Mouse (Mus musculus) megakaryocyte, adult 5-6 weeks (primary cell): ENCODE results near the gene Nedd9. TPM values are rescaled to one million over a fixed set of nuclear protein-coding genes. Genes with fewer than 3 reads are reported as not detected.
"Not testable (repeated sequence)": the region's sequence is repeated elsewhere in the genome, so short reads cannot be mapped to it uniquely, and the experiment has no call there.

ENCODE experiments used
- ATAC-seq: 2 replicates; pipeline ENCODE4 v1.8.0; 2016; ENCODE audit warnings: mild to moderate bottlenecking, inconsistent platforms; ENCODE audit not compliant: poor library complexity, severe bottlenecking
- total RNA-seq, 2 experiments: library from RNA; stranded (forward) in 1 of 2; stranded (reverse) in 1 of 2; fragments of 153-499, 151-499 nt in 1 of 2; fragments of 221-1000, 200-1000 nt in 1 of 2; gene quantifications; 2 replicates each; pipeline versions ENCODE4 v1.2.3 to v1.2.4; 2015 to 2017

Gene Nedd9
- total RNA-seq, 2 experiments from 2014 or later = 50.6 to 74.0 TPM

DNA sequence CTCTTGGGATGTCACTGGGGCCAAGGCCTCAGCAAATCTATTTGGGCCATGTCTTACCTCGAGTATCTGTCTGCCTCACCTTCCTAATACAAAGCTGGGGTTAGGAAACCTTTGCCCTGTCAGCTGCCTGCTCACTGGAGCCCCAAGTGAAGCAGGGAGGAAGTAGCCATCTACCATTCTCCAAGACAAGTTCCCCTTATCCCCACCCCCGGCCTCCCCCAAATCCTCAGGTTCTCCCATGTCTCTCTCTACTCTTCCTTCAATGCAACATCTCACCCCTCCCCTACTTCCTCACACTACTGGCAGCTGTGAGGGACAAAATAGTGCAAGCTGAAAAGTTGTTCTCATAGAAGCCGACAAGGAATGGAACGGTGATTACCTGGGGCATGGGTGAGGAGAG is 161.0 kb downstream of the Nedd9 start:
- no peak for ATAC-seq

DNA sequence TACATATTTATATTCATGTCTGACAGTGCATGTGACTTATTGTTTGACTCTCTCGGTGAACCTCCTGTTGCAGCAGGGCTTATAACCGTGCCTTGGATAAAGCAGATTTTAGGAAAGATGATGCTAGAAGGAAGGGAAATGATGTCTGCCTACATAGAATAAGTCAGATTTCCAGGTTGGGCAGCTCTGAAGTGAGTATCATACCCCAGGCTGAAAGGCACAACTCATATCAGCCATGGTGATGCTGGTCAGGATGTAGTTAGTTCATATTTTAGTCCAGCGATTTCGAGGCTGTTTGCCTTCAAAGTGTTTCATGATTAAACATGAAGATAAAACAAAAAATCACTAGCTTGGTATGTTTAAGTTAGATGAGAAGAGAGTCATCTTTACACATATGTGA is 161.8 kb downstream of the Nedd9 start:
- no peak for ATAC-seq

DNA sequence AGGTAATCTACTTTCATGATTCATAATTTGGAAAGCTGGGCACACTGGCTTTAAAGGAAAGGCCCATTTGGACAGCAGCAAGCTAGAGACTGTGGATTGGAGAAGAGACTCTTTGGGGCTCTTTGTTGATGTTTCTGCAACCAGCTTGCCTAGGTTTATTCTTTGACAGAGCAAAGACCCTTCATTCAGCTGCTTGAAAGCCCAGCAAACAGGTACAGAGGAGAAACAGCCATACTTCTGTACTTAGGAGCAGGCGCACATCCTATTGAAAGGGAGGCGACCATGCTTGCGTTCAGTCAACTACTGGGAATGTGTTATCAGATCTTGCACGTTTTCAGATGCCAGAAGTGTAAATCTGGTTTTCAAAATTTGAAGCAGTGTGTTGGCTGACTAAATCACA is 162.5 kb downstream of the Nedd9 start:
- ATAC-seq = no peak

DNA sequence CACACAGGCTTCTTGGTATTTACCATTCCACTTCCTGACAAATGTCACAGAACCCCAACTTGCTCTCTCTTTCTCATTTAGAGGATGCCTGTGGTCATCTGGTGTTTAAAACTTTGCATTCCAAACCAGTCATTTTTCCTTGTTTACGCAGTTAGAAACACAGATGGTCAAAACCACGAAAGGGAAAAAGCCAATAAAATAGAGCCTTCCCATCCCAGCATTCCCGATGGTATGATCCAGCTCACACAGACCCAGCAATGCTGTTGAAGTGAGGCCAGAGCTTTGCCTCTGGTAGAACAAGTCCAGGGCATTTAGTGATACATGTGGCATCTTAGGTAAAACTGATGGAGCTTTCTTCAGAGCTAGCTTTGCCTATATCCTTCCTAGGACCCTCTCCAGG is 165.7 kb downstream of the Nedd9 start:
- ATAC-seq = no peak

DNA sequence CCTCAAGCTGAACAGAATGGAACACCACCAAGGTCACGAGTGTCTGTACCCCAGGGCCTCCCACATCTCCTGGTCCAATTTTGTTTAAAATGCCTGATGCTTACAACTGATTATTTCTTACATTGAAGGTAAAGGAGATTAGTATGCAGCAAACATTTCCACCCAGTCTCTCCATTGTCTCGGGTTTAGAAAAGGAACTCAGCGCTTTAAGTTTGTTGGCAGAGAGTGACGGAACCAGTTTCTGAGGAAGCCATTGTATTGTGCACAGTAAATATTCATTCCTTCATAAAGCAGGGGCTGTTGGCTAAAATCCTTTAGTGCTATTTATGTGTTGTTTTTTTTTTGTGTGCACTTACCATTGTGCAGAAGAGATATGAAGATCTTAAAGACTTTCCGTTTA is 166.4 kb downstream of the Nedd9 start:
- no peak for ATAC-seq

DNA sequence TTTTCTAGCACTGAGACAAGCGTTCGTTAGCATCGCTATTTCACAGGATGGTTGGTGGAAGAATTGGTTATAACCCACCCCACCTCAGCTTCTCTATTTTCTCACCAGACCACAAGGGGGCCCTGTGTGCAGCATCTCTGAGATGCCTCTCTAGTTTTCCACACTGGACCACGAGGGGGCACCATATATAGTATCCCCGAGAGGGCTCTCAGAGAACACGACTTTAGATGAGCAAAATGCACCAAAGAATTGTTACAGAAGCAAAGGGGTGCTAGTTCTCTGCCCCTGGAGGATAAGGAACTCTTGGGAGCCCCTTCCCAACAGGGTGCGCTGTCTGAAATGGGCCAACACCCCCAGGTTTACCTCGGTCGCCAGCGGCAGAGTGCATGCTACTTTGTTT is 184.4 kb downstream of the Nedd9 start:
- ATAC-seq = peak; percentile 98

DNA sequence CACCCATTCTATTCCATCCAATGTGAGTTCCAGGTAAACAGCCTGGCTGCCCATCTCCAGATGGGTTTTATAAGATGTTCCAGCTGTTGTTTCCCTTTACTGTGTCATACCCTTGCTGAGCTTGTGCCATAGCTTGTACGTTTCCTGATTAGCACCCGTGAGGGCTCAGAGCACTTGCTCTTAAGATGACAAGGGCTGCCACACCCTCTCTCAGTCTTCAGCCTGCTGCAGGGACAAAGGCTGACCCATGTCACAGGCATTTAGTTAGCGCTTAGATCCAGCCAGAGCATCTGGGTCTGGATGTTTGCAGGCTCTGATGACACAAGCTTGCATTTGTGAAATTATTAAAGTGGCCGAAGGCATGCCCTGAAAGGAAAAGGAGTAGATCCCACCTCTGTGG is 187.1 kb downstream of the Nedd9 start:
- ATAC-seq = no peak

DNA sequence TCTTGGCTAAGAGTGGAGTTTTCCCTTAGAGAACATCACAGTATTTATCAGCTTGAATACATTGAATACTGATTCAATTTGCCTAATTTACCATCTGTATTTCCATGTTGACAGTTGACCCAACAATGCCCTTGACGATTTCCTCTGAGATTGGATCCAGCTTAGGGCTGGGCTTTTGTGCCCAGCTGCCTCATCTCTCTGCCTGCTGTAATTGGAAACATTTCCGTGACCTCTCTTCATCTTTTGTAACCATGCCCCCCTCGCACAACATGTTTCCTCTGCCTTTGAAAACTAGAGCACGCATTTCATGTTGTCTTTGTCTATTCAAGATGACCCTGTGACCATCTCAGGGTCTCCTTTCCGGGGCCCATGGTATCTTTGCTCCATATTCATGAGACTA is 188.2 kb downstream of the Nedd9 start:
- ATAC-seq = no peak

DNA sequence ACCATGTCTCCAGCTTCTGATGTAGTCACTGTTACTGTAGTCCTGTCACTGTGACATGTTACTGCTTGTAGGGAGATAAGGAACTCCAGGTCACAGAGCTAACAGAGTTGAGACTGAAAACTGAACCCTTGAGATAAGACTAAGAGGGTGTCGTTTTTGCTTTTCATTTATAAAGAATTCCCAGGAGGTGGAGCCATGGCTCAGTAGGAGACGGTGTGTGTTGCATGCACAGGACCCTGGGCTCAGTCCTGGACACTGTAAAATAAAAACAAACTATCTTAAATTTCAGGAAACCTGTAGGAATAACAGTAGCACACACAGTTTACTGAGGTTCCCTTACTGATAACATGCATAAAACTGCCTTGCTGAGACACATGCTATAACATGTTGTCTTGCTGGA is 188.6 kb downstream of the Nedd9 start:
- ATAC-seq = no peak

DNA sequence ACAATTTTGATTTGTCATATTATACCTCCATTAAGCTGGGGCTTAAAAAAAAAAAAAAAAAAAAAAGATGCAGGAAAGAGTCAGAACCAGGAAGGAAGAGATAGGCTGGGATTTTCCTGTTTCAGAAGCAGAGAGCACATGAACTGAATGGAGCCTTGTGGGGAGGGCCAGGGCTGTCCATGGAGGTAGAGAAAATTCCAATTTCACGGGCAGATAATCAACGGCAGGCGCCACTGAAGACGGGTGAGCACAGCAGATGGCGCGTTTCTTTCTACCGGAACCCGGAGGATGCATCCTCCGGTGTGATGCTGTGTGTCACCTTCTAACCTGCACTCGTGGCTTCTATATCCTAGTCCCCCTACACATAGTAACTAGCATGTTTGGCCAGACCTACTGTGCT is 190.8 kb downstream of the Nedd9 start:
- no peak for ATAC-seq

DNA sequence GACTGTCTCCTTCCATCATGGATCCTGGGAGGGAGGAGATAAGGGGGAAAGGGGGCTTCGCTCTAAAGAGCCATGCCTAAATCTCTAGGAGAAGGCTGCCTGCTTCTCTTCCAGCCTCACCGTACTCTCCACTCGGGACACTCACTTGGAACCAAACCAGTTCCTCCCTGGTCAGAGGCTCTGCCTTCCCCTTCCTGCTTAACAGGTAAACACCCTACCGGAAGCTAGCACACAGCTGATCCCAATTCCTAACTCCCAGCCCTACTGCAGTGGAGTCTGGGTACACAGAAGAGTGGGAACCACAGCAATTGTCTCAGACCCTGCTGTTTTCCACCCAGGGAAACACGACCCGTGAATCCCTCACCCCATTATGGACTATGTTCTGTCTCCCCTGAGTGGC is 191.3 kb downstream of the Nedd9 start:
- no peak for ATAC-seq

DNA sequence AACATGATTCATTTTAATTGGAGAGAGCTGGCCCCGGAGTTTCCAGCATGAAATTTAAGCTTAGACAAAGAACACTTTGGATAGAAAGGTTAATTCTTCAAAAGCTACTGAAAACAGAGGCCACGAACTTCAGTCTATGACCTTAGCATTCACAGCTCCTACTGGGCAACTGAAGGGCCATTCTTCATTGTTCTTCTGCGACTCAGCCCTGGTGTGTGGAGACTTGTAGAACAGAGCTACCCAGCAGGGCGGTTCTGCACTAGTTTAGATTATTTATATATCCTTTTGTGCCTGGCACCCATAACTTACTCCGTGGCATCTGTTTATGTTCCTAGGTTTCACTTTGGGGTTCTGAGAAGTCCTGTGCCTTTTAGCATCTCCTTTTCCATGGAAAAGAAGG is 193.6 kb downstream of the Nedd9 start:
- no peak for ATAC-seq

DNA sequence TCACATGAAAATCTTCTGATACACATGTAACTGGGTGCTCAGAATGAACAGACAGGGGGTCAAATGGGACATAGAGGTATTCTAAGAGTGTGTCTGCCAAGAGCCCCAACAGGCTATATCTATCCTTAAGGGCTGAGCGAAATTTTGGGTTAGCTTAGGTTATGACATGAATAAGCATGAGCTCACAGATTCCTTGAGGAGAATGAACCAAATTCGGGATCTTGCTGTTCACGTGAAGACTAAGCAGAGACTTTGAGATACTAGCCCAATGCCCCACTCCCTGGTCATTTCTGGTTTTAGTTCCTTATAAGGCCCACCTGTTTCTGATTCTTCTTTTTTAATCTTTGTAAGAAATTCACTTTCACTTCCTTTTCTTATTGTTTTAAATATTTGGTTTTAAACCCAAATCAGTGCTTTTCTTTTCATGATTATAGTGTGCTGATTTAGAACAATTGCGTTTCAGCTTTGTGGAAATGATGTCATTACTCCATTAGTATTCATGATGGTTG is 195.6 kb downstream of the Nedd9 start:
- ATAC-seq = no peak

DNA sequence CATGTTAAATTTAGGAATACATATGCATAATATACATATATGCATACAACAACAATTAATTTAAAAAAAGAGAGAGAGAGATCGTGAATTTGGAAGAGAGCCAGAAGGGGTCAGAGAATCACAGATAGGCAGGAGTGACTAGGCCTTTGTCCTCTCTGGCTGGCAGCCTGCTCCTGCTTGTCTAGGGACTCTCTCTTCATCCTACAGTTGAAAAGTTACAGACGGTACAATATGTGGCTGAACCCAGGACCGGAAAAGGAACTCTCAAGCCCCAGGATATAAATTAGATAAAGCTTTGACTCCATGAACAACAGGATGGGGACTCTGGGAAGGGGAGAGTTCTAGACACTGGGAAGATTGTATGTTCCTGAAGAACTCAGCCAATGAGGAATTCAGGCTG is 200.9 kb downstream of the Nedd9 start:
- no peak for ATAC-seq

DNA sequence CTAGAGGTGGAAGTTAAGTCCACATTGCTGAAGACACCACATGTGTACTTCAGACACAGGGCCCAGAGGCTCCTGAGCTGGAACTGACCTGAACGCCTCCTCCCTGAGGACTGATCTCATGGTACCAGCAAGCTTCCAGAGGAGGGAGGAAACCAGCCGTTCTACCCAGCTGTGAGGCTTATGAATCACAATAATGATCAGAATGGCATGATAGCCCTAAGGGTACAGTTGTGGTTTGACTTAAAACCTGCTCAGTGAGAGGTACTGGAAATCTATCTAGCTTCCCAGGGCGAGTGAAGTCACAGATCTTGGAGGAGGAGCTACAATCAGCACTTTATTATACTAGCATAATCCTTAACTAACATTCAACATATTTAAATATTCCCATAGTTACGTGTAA is 201.7 kb downstream of the Nedd9 start:
- ATAC-seq = no peak

DNA sequence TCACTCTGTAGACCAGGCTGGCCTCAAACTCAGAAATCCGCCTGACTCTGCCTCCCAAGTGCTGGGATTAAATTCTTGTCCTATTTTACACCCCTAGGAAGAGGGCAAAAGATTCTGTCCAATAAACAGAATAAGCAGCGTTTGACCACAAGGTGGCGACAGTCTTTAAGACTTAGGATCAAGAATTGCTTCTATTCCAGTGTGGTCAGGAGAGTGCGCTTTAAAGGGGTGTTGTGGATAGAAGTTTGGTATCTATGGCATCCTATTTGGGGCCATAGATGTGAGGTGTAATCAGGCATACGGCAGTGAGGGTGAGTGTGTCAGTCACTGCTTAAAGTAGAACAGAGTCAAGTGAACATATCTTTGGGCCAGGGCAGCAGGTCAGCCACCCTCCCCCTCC is 203.9 kb downstream of the Nedd9 start:
- peak; percentile 59 for ATAC-seq

DNA sequence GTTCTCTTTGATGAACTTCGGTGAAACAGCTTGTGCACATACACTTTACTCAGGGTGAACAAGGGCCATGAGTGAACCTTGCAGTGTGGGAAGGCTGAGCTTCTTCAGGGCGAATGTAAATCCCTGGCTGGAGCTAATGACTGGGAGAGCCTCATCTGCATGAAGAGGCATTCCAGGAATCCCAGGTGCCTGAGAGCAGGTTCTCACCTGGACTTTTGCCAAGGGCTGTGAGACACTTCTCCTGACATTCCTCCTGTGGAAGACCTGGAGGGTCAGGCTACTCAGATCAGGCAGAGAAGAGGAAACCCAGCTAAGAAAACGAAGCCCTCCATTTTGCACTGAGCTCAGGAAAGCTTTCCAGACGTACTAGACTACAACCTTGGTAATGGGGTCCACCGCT is 206.5 kb downstream of the Nedd9 start:
- ATAC-seq = no peak

DNA sequence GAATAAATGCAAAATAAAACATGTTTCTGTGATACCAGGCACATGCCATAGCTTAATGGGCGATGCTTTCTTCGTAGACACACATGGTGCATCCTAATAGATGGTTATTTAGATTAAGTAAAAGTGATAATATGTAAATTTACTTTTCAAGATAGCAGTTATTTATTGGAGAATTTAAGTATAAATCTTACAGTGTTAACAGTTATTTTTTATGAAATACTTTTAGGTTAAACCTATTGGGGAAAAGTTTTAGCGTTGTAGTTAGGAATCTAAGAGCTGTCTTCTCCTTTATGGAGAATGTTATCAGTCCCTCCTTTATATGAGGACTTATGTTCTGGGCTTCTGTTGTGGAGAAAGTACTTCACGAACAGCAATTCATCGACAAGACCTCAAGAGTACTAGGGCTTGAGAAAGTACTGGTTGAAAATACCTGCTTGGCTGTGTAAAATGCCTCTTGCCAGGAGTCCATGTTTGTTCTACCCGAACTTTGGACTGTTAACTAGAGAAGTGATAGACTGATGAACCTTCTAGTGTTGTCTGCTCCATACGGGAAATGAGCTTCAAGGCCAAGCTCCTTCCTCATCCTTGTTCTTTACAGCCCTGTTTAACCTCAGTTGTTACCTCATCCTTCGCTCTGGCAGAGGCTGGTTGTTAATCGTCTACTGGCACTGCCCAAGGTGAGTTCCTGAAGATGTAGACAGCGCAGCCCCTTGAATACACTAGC is 213.1 kb downstream of the Nedd9 start, which contains the start of gene Gm17364:
Gene Gm17364, minus strand, starts transcription at position 51 of the 724 bp plus-strand sequence.
- ATAC-seq = no peak

DNA sequence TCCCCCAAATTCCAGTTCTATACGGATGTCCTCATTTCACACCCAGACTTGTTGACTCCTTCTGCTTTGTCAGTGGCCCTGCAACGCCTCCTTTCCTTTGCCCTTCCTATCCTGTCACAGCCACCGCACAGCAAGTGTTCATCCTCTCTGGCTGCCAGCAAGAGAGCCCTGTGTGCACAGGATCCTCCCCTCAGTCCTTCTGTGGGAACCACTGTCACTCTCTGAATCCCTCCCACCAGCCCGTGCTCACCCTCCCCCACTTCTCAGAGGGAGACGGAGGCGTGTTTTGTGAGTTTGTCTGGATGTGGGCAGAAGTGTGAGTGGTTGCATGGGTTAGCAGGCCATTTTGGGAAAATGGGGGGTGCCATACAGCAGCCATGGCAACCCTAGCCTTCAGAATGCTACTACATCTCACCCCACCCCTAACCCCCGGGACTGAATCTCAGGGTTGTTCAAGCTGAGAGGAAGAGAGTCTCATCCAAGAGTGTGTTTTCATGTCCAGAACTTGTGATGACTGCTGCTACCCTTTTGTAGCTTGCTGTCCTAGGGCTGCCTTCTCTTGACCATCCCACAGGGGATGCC is 219.2 kb downstream of the Nedd9 start:
- ATAC-seq = no peak

DNA sequence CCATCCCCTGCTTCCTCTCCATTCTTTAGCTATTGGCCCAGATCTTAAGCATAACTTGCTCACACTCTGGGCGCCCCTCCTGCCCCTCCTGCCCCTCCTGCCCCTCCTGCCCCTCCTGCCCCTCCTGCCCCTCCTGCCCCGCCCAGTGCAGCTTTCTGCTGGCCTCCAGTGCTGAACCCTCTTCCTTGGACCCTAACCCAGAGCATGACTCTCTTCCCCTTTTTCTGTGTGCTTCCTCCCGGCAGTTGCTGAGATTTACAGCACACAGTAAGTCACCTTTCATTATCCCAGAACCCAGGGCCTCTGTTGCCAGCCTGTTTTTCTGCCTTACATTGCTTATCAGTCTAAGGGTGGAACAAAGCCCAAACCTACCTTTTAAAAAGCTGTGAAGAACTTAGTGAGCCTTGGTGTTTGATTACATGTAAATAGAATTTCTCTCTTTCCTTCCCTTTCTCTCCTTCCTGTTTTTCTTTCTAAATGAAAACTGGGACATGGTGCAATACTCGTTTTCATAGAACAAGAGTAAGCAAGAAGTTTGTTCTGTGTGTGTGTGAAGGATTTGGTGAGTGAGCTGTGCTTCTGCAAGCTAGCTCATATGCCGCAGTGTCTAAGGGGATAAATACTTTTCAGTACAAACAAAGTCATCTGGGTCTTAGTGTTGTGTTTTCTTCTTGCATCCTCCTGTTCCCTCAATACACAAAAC is 223.7 kb downstream of the Nedd9 start:
- ATAC-seq = peak; percentile 79

DNA sequence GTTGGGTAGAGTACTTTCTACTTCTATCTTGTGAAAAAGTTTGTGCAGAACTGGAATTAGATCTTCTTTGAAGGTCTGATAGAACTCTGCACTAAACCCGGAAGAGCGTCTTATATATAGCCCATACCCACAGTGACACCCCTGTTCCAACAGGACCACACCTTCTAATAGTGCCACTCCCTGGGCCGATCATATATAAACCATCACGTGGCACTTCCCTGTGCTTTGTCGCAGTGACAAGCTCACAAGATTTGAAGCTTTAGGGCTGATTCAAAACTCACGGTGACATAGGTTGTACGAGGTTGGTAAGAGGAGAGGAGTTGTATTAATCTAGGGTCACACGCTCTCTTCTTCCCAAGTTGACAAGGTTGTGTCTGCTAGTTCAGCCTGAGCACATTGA is 225.5 kb downstream of the Nedd9 start:
- not testable (repeated sequence) for ATAC-seq
